In the genomic region with DNA sequence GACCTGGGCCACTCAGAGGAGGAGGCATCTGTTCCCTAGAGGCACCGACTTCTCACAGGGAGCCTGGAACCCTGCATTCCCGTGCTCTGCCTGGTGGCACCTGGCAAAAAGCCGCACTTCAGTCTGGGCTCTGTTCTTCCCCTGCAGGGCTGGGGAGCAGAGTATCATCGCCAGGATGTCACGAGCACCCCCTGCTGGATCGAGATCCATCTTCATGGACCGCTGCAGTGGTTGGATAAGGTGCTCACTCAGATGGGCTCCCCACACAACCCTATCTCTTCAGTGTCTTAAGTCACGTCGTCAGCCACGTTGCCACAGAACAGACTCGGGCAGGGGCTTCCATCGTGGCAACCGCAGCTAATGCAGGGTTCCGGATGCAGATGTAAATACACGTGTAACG, we compare ENCODE assay signal across 8 mouse cellular contexts. TPM values are rescaled to one million over a fixed set of nuclear protein-coding genes. Genes with fewer than 3 reads are reported as not detected.
A peak's percentile ranks its signal among the peaks of the same experiment; 100 is the strongest.
DNase-seq lines count a peak whose midpoint lies in the region; ATAC-seq lines count a peak whose summit lies in the region.

No protein-coding gene starts in this region.

- no peaks in the 10 kb centered on the region for H3K4me1 ChIP-seq in limb, embryonic 13.5 days
- no peaks in the 10 kb centered on the region for H3K4me1 ChIP-seq in midbrain, embryonic 13.5 days (replicated peaks)
- H3K4me1 ChIP-seq in stomach, embryonic 15.5 days: no peaks in the 10 kb centered on the region

- peaks cover 13% of the 10 kb centered on the region for H3K9me3 ChIP-seq in limb, embryonic 13.5 days
- H3K9me3 ChIP-seq in midbrain, embryonic 13.5 days: peaks cover 9% of the 10 kb centered on the region
- no peaks in the 10 kb centered on the region for H3K9me3 ChIP-seq in stomach, embryonic 15.5 days

- peak; percentile 23 for DNase-seq in ovary, adult 18-20 months (ENCODE audit: low spot score)
- no peak for DNase-seq in ovary, postnatal 10 days (ENCODE audit: low spot score)
- peak; percentile 59 for DNase-seq in cerebellum, adult 9-10 months
- peak; percentile 9 for DNase-seq in gastrocnemius, postnatal 25 days
- peak; percentile 60 for DNase-seq in kidney, adult 18-20 months

- H3K27me3 ChIP-seq in limb, embryonic 13.5 days: no peaks in the 10 kb centered on the region
- no peaks in the 10 kb centered on the region for H3K27me3 ChIP-seq in midbrain, embryonic 13.5 days
- no peaks in the 10 kb centered on the region for H3K27me3 ChIP-seq in stomach, embryonic 15.5 days (replicated peaks)

- peaks cover 18% of the 10 kb centered on the region for H3K36me3 ChIP-seq in limb, embryonic 13.5 days
- H3K36me3 ChIP-seq in midbrain, embryonic 13.5 days: no peaks in the 10 kb centered on the region
- no peaks in the 10 kb centered on the region for H3K36me3 ChIP-seq in stomach, embryonic 15.5 days

- ATAC-seq in limb, embryonic 13.5 days (ENCODE audit: low FRiP score, low read depth): peak; percentile 32; the same call in 1 of the 2 replicates
- ATAC-seq in midbrain, embryonic 13.5 days: peak; percentile 76; the same call in 1 of the 2 replicates
- ATAC-seq in stomach, embryonic 15.5 days (ENCODE audit: insufficient read depth, low FRiP score, low read depth): peak; percentile 77; the same call in 1 of the 2 replicates

- H3K27ac ChIP-seq in limb, embryonic 13.5 days: no peak overlapping the region
- H3K27ac ChIP-seq in midbrain, embryonic 13.5 days: no peak overlapping the region
- H3K27ac ChIP-seq in stomach, embryonic 15.5 days: no peak overlapping the region

- no peak overlapping the region for H3K4me3 ChIP-seq in limb, embryonic 13.5 days
- no peak overlapping the region for H3K4me3 ChIP-seq in midbrain, embryonic 13.5 days (replicated peaks)
- no peak overlapping the region for H3K4me3 ChIP-seq in stomach, embryonic 15.5 days (replicated peaks)

- no peak overlapping the region for H3K9ac ChIP-seq in limb, embryonic 13.5 days
- H3K9ac ChIP-seq in midbrain, embryonic 13.5 days (replicated peaks): no peak overlapping the region
- H3K9ac ChIP-seq in stomach, embryonic 15.5 days: no peak overlapping the region

- no peak overlapping the region for H3K4me2 ChIP-seq in limb, embryonic 13.5 days (replicated peaks)
- H3K4me2 ChIP-seq in midbrain, embryonic 13.5 days (replicated peaks): no peak overlapping the region
- H3K4me2 ChIP-seq in stomach, embryonic 15.5 days: 0 out of 2 replicates have a peak overlapping the region, but pooled peaks have one; percentile 5

- 38% methylated on average over 16 of the region's 16 CpGs for WGBS in limb, embryonic 13.5 days
- WGBS in midbrain, embryonic 13.5 days: 40% methylated on average over 16 of the region's 16 CpGs
- 27% methylated on average over 16 of the region's 16 CpGs for WGBS in stomach, embryonic 15.5 days

RNA-seq across cellular contexts. Expression of gene Rfxap, which starts 10.4 kb away (rescaled TPM):
- total RNA-seq in gastrocnemius, postnatal 25 days (2021): 10 to 100 TPM; 29.0 to 30.5 TPM
- polyA plus RNA-seq in limb, embryonic 13.5 days (2015; fragmentation: Nextera tagmentation; extraction: Ambion mirVana): 34.8 and 36.8 TPM in 2 replicates
- 29.7 and 40.0 TPM in 2 replicates for polyA plus RNA-seq in midbrain, embryonic 13.5 days (2015; fragmentation: Nextera tagmentation; extraction: Ambion mirVana)
- polyA plus RNA-seq in stomach, embryonic 15.5 days (2015; fragmentation: Nextera tagmentation; extraction: Ambion mirVana): 35.7 and 42.9 TPM in 2 replicates

RNA-seq across cellular contexts. Expression of gene Smad9, which starts 41.8 kb away (rescaled TPM):
- under 1 TPM; 0.16 to 0.51 TPM for total RNA-seq in gastrocnemius, postnatal 25 days (2021)
- polyA plus RNA-seq in limb, embryonic 13.5 days (2015; fragmentation: Nextera tagmentation; extraction: Ambion mirVana): 1.4 and 1.7 TPM in 2 replicates
- polyA plus RNA-seq in midbrain, embryonic 13.5 days (2015; fragmentation: Nextera tagmentation; extraction: Ambion mirVana): 0.15 and 0.17 TPM in 2 replicates
- polyA plus RNA-seq in stomach, embryonic 15.5 days (2015; fragmentation: Nextera tagmentation; extraction: Ambion mirVana): 1.2 and 1.3 TPM in 2 replicates
